8 mouse cellular contexts compared by ENCODE assay signal in the genomic region with DNA sequence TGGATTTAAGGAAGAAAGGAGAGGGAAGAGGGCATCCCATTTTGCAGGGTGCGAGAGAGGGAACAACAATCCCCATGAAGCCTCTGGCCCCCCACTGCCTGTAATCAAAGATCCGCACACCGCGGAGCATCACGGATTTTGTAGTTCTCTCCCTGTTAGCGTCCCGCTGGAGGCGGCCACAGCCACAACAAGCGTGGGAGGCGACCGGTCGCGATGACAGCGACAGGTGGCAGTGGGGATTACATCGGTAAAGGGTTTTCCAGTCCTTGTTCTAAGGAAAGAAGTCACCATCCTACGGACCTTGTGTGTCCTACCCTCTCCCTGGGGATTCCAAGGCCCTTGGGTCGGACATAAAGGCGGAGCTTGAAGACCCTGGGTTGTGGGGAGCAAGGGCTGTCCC. TPM values are rescaled to one million over a fixed set of nuclear protein-coding genes. Genes with fewer than 3 reads are reported as not detected.
DNase-seq lines count a peak whose midpoint lies in the region; ATAC-seq and TF ChIP-seq lines count a peak whose summit lies in the region.

No protein-coding gene starts in this region.

- no peaks in the 10 kb centered on the region for H3K9me3 ChIP-seq in lung, embryonic 15.5 days

- no peak for ATAC-seq in lung, embryonic 15.5 days (ENCODE audit: borderline replicate concordance, extremely low read depth, low FRiP score, low TSS enrichment)

- no peaks in the 10 kb centered on the region for H3K36me3 ChIP-seq in lung, embryonic 15.5 days

- DNase-seq in lung, adult 18-20 months = peak; percentile 29 to 40
- no peak for DNase-seq in lung, postnatal 25 days (ENCODE audit: low spot score)
- DNase-seq in cerebellum, adult 9-10 months = peak; percentile 93
- peak; percentile 74 for DNase-seq in frontal cortex, postnatal 14 days (ENCODE audit: low spot score in 2 of 2)
- peak; percentile 84 to 91 for DNase-seq in layer of hippocampus, adult 2 months (ENCODE audit: low spot score in 2 of 2)
- DNase-seq in right cerebral cortex, adult 18-20 months = peak; percentile 89
- no peak for DNase-seq in urinary bladder, postnatal 36 days (ENCODE audit: low spot score in 2 of 2)

- TF ChIP-seq CTCF in layer of hippocampus, adult 2 months (conservative IDR thresholded peaks at IDR 0.05) = peak; percentile 19

- peaks cover 48% of the 10 kb centered on the region for H3K4me1 ChIP-seq in lung, embryonic 15.5 days

- H3K9ac ChIP-seq in lung, embryonic 15.5 days = no peak overlapping the region

- 1% methylated on average over 18 of the region's 18 CpGs for WGBS in lung, embryonic 15.5 days

- H3K27ac ChIP-seq in layer of hippocampus, adult 2 months = peak overlapping the region; percentile 93
- H3K27ac ChIP-seq in lung, embryonic 15.5 days = no peak overlapping the region

- peak overlapping the region; percentile 53 for H3K4me3 ChIP-seq in layer of hippocampus, adult 2 months
- H3K4me3 ChIP-seq in lung, embryonic 15.5 days = peak overlapping the region; percentile 32

- H3K27me3 ChIP-seq in lung, embryonic 15.5 days = peaks cover 65% of the 10 kb centered on the region

- H3K4me2 ChIP-seq in lung, embryonic 15.5 days = peak overlapping the region; percentile 61

RNA-seq across cellular contexts. Expression of a gene that starts 3.5 kb away (rescaled TPM):
- 100 to 1,000 TPM; 184 to 186 TPM for total RNA-seq in layer of hippocampus, adult 2 months (2021)
- 1.5 and 2.1 TPM in 2 replicates for polyA plus RNA-seq in lung, embryonic 15.5 days (2015; fragmentation: Nextera tagmentation; extraction: Ambion mirVana)

RNA-seq across cellular contexts. Expression of a gene that starts 14.8 kb away (rescaled TPM):
- total RNA-seq in layer of hippocampus, adult 2 months (2021) = not detected
- polyA plus RNA-seq in lung, embryonic 15.5 days (2015; fragmentation: Nextera tagmentation; extraction: Ambion mirVana) = 30.9 and 42.2 TPM in 2 replicates

RNA-seq across cellular contexts. Expression of a gene that starts 33.2 kb away (rescaled TPM):
- total RNA-seq in layer of hippocampus, adult 2 months (2021) = 10 to 100 TPM; 58.2 to 66.7 TPM
- 68.4 and 75.3 TPM in 2 replicates for polyA plus RNA-seq in lung, embryonic 15.5 days (2015; fragmentation: Nextera tagmentation; extraction: Ambion mirVana)

RNA-seq across cellular contexts. Expression of a gene that starts 38.3 kb away (rescaled TPM):
- total RNA-seq in layer of hippocampus, adult 2 months (2021) = 10 to 100 TPM in 1 of 2 experiments, 1 to 10 TPM in 1; 9.0 to 10.5 TPM
- polyA plus RNA-seq in lung, embryonic 15.5 days (2015; fragmentation: Nextera tagmentation; extraction: Ambion mirVana) = 108 and 112 TPM in 2 replicates

RNA-seq across cellular contexts. Expression of a gene that starts 55.1 kb away (rescaled TPM):
- under 1 TPM; 0.12 to 0.13 TPM for total RNA-seq in layer of hippocampus, adult 2 months (2021)
- 0.77 and 2.0 TPM in 2 replicates for polyA plus RNA-seq in lung, embryonic 15.5 days (2015; fragmentation: Nextera tagmentation; extraction: Ambion mirVana)

Comparison
In these comparisons a context has a peak if more than half of its experiments do, and no peak if none do; other contexts are left out.
1. DNase-seq: peak in lung, adult 18-20 months (2 of 2), cerebellum, adult 9-10 months (single experiment), frontal cortex, postnatal 14 days (2 of 2), layer of hippocampus, adult 2 months (2 of 2) and right cerebral cortex, adult 18-20 months (single experiment); none in lung, postnatal 25 days (single experiment) and urinary bladder, postnatal 36 days (0 of 2).